Mouse (Mus musculus) embryonic fibroblast, embryonic 13.5 days (primary cell): ENCODE data around the gene Lamb3.

ENCODE experiments used
- CTCF ChIP-seq: IDR thresholded peaks from 2 replicates; pipeline ENCODE4 v1.5.1; 2011; ENCODE audit warnings: mild to moderate bottlenecking, control low read depth, low read length, moderate library complexity, borderline replicate concordance; ENCODE audit not compliant: insufficient read depth
- POLR2A ChIP-seq: IDR thresholded peaks from 2 replicates; pipeline ENCODE4 v1.6.1; 2011; ENCODE audit warnings: low read depth, mild to moderate bottlenecking, control low read depth, low read length, moderate library complexity

DNA sequence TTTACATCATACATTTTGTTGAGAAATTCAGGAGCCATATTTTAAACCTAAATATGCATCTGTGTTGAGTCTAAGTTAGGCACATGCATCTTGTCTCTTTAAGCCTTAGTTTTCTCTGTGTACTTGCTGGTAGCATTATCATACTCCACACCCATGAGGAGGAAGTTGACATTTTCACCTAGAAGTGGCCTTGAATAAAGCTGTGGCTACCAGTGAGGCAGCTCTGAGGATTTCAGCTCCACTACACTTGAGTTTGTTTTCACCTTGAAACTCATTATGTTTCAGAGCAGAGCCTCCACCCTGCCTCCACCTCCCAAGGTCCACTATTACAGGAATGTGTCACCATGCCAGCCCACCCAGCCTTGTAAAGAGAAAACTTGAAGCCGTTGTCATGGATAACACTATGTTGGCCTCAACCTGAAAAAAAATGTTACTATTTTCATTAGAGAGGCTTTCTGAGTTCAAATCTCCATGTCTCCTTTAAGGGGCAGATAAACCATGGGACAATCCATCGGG is 26.7 kb downstream of the Lamb3 start:
- TF ChIP-seq POLR2A (no peak), CTCF (no peak)
